Mouse (Mus musculus): ENCODE data around the gene Dusp18.

Dusp18 gene

DNA sequence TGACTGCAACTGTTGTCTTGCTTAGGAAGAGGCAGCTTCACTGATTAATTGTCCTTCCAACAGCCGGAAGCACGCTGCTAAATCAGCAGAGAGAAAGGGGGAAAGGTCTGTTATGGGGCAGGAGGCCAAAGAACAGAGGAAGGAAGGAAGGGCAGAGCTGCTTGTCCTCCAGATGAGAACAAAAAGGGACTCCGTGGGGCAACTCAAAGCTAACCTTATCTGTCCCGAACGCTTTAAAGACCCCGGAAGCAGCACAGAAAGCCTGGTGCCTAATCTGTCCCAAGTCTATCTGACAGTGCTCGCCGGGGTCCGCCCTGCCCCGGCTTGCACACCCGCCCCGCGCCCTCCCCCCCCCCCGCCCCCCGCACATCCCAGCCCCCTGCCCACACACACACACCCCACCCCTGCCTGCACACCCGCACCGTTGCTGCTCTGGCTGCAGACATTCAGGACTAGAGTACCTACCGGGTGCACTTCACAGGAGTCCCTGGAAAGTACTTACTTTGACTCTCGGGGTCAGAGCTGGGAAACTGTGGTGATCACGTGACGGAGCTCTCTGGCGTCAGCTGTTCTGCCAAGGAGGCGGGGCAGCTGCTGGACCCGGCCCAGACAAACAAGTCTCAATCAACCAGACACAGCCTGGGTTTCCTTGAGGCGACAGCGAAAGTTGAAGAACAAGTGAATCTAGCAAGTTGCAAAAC is 36.6 kb downstream of the Dusp18 start, which contains the start of gene Tcn2:
Gene Tcn2 (minus strand): TSS at position 649 of the 701 bp plus-strand sequence.
- DNase-seq: peak; percentile 95

DNA sequence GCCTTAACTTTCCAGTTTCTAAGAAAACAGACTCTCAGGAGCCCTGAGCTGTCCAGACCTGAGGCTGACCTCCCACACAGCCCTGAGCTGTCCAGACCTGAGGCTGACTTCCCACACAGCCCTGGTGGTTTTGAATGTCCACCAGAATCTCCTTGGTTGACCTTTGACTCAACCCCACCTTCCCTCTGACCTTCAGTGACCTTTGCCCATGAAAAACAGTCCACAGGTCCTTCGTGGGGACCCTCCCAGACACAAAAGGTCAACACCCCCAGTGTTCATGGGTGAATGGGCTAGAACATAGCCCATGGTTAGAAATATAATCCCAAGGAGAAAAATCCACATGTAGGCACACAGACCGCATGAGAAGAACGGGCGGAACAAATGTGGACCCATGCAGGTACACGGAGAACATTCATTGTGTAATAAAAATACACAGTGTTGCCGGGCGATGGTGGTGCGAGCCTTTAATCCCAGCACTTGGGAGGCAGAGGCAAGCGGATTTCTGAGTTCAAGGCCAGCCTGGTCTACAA is 38.8 kb downstream of the Dusp18 start:
- DNase-seq: peak; percentile 40

DNA sequence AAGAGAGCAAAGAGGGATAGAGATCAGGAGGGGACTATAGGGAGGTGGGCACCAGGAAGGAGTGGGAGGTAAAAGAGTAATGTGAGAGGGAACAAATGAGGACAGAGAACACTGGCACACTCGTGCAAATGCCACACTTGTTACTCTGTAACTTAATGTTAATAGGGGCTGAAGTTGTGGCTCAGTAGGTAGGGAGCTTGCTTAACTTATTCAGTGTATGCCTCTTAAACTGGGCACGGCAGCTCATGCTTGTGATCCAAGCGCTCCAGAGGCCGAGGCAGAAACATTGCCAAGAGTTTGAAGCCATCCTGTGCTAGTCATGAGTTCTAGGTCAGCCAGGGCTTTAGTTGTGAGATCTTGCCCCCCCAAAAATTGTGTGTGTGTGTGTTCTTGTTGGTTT is 40.1 kb downstream of the Dusp18 start:
- DNase-seq: peak; percentile 45

- no peak for DNase-seq
Observed at GRCm38 (mm10) chr11:3936318-3936717, 41.3 kb downstream of the Dusp18 start.

DNA sequence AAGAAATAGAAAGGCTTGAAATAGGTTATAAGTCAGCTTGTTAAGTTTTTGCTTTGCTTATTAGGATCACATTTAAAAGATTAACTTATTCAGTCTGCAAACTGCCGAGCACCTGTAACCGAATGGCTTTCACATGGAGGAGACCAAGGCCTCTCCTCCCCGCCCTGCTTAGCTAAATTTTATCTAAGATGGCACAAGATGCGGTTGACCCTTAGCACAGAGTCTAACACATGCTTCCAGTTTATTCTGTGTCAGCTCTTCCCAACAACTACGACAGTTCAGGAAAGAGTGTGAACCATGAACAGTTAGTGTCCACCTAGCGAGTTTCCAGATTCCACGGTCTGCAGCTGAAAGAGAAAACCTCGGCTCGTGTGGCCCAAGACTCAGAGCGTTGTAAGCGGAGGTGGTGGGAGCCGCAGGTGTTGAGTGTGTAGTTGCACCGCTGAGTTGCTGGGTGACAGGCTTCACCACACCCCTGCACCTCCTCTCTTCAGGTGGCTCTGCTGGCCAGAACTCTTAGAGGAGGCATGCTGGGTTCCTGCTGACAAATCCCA is 42.4 kb downstream of the Dusp18 start:
- DNase-seq: peak; percentile 73

GRCm38 (mm10) chr11:3941371-3941770 is 46.3 kb downstream of the Dusp18 start:
- no peak for DNase-seq

DNA sequence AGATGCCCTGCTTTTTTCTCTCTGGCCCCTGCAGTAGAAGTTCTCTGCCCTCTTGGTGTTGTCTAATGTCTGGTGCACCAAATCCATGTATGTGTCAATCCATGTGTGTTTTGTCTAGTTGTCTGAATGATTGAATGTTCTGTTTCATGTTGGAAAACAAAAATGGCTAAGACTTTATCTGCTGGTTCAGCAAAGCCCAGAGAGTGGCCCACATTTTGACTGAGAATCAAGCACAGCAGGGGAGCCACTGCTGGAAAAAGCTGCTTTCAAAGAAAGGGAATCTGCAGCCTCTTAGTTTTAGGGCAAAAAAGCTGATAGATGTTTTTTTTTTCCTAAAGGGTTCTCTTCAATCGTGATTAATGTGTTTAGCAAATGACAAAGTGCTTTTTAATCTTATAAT is 51.3 kb downstream of the Dusp18 start:
- no peak for DNase-seq

All from kidney, adult 18-20 months (tissue).